Mouse (Mus musculus): Measurements from ENCODE around the gene Slco4a1. TPM values are rescaled to one million over a fixed set of nuclear protein-coding genes. Genes with fewer than 3 reads are reported as not detected.
A peak's percentile ranks its signal among the peaks of the same experiment; 100 is the strongest.

Gene Slco4a1
- polyA plus RNA-seq, 1 experiment from 2014 or later: 1.0 TPM

DNA sequence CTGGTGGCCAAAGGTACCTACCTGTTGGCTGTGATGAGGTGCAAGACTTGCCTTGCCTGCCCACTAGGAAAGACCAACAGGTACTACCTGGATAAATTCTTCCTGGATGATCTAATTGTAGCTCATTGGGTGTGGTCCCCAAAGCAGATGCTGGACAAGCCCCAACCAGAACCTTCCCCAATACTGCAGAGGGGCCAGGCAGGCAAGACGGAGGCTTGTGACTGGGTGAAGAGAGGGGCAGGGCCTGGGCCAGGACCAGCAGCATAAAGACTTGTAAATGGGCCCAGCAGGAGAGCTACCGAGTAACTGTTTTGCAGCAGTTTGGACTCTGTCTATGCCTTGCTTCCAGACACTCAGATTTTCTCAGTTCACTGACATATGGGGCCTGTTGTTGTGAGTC, 1.6 kb downstream of the Slco4a1 start:
- peaks cover 22% of the 10 kb centered on the region; the same call in 1 of the 2 replicates for H3K27me3 ChIP-seq (ENCODE audit: control insufficient read depth, insufficient read depth, low read length)
- no peak overlapping the region for H3K4me2 ChIP-seq (ENCODE audit: low read length)
- 31% methylated on average over 2 of the region's 2 CpGs for WGBS

DNA sequence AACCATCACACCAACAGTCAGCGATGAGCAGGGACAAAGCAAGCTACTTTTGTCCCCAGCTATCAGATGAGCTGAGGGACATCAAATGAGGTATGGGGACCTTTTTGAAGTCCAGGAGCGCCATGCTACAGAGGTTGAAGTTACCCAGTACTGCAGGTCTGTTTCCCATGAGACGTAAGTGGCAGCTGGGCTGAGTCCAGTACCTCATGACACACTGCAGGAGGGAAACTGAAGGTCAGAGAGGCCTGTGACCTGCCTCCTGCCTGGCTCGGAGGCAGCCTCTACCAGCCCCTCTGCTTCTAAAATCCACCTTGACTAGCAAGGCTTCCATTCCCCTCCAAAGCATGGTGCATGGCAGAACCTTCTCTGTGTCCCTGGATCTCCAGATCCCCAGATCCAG, 3.4 kb downstream of the Slco4a1 start:
- Histone ChIP-seq H3K9me3 (ENCODE audit: control insufficient read depth, low read length) (no peaks in the 10 kb centered on the region), H3K27ac (replicated peaks; ENCODE audit: low read depth, low read length) (no peak overlapping the region), H3K27me3 (ENCODE audit: control insufficient read depth, insufficient read depth, low read length) (peaks cover 22% of the 10 kb centered on the region; the same call in 1 of the 2 replicates), H3K4me2 (ENCODE audit: low read length) (no peak overlapping the region), H3K36me3 (ENCODE audit: control insufficient read depth, insufficient read depth, low read length) (no peaks in the 10 kb centered on the region), H3K4me3 (replicated peaks; ENCODE audit: low read depth, low read length) (no peak overlapping the region), H3K4me1 (ENCODE audit: control insufficient read depth, insufficient read depth, low read length) (peaks cover 12% of the 10 kb centered on the region), H3K9ac (replicated peaks; ENCODE audit: low read length) (no peak overlapping the region)
- DNase-seq (no peak), ATAC-seq (ENCODE audit: low FRiP score, low TSS enrichment) (no peak)
- WGBS: 83% methylated on average over 4 of the region's 4 CpGs

More for the DNA sequence above, 1.6 kb downstream of the Slco4a1 start:
- H3K4me3 ChIP-seq (replicated peaks; ENCODE audit: low read depth, low read length): no peak overlapping the region
- no peaks in the 10 kb centered on the region for H3K9me3 ChIP-seq (ENCODE audit: control insufficient read depth, low read length)
- no peaks in the 10 kb centered on the region for H3K36me3 ChIP-seq (ENCODE audit: control insufficient read depth, insufficient read depth, low read length)
- ATAC-seq (ENCODE audit: low FRiP score, low TSS enrichment) (no peak), DNase-seq (no peak)
- no peak overlapping the region for H3K27ac ChIP-seq (replicated peaks; ENCODE audit: low read depth, low read length)
- H3K4me1 ChIP-seq (ENCODE audit: control insufficient read depth, insufficient read depth, low read length): peaks cover 12% of the 10 kb centered on the region
- no peak overlapping the region for H3K9ac ChIP-seq (replicated peaks; ENCODE audit: low read length)

DNA sequence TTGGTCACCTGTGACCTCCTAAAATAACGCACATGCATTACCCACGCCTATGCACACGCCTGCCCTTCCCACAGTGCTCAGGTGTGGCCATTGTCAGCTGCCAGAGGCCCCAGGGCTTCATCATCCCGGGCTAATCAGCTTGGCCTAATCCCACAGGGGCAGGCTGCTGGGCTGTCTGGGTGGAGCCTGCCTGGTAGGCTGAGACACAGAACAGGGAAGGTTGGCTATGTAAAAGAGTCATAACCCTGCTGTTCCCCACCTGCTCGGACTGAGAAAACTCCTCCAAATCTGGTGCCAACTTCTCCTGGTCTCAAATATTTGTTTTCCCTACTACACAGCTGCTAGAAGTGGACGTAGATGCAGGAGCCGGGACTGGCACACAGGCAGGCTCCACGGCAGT, 4.8 kb downstream of the Slco4a1 start:
- Histone ChIP-seq H3K9ac (replicated peaks; ENCODE audit: low read length) (no peak overlapping the region), H3K36me3 (ENCODE audit: control insufficient read depth, insufficient read depth, low read length) (no peaks in the 10 kb centered on the region), H3K4me1 (ENCODE audit: control insufficient read depth, insufficient read depth, low read length) (peaks cover 8% of the 10 kb centered on the region), H3K4me2 (ENCODE audit: low read length) (no peak overlapping the region), H3K27ac (replicated peaks; ENCODE audit: low read depth, low read length) (no peak overlapping the region), H3K27me3 (ENCODE audit: control insufficient read depth, insufficient read depth, low read length) (peaks cover 20% of the 10 kb centered on the region; the same call in 1 of the 2 replicates), H3K4me3 (replicated peaks; ENCODE audit: low read depth, low read length) (no peak overlapping the region), H3K9me3 (ENCODE audit: control insufficient read depth, low read length) (no peaks in the 10 kb centered on the region)
- ATAC-seq (ENCODE audit: low FRiP score, low TSS enrichment) (no peak), DNase-seq (no peak)
- WGBS: 45% methylated on average over 8 of the region's 8 CpGs

DNA sequence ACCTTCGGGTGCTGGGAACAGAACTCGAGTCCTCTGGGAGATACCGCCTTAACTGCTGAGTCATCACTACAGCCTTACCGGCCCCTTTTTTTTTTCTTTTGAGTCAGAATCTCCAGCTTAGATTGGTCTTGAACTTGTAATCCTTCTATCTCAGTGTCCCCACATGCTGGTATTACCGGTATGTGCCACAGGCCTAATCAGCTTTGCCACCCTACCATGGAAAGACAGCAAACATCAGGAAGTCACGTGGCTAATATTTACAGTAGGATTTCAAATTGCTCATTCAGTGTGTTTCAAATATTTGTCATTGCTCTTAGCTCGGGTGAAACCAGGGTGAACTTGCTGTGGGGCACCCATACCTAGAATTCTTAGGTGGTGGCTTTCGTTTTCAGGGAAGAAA, 6.5 kb downstream of the Slco4a1 start:
- no peaks in the 10 kb centered on the region for H3K36me3 ChIP-seq (ENCODE audit: control insufficient read depth, insufficient read depth, low read length)
- no peak overlapping the region for H3K4me3 ChIP-seq (replicated peaks; ENCODE audit: low read depth, low read length)
- ATAC-seq (ENCODE audit: low FRiP score, low TSS enrichment) (no peak), DNase-seq (no peak)
- H3K4me2 ChIP-seq (ENCODE audit: low read length): no peak overlapping the region
- WGBS: 83% methylated on average over 8 of the region's 8 CpGs
- H3K9ac ChIP-seq (replicated peaks; ENCODE audit: low read length): no peak overlapping the region
- 0 out of 2 replicates have a peak, but pooled peaks cover 3% of the 10 kb centered on the region for H3K4me1 ChIP-seq (ENCODE audit: control insufficient read depth, insufficient read depth, low read length)
- no peaks in the 10 kb centered on the region for H3K9me3 ChIP-seq (ENCODE audit: control insufficient read depth, low read length)
- H3K27ac ChIP-seq (replicated peaks; ENCODE audit: low read depth, low read length): no peak overlapping the region
- H3K27me3 ChIP-seq (ENCODE audit: control insufficient read depth, insufficient read depth, low read length): 0 out of 2 replicates have a peak, but pooled peaks cover 3% of the 10 kb centered on the region

DNA sequence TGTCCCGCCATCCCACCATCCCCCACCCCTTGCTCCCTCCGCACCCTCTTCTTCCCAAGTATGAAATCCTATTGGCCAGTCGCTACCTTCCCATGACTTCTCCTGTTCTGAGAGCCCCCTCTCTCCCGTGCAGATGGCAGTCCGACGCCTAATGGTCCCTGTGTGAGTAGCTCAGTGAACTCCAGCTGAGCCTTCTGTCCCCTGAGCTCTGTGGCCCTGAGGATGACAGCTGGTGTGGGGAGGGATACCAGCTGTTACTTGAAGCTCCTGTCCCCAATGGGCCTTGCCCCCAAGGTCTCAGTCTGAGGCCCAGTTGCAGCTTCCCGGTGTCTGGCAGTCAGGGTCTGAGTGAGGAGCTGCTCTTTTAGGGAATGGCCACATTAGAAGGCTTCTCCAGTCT, 10.5 kb downstream of the Slco4a1 start:
- Histone ChIP-seq H3K4me1 (ENCODE audit: control insufficient read depth, insufficient read depth, low read length) (no peaks in the 10 kb centered on the region), H3K27ac (replicated peaks; ENCODE audit: low read depth, low read length) (no peak overlapping the region), H3K27me3 (ENCODE audit: control insufficient read depth, insufficient read depth, low read length) (no peaks in the 10 kb centered on the region), H3K9me3 (ENCODE audit: control insufficient read depth, low read length) (no peaks in the 10 kb centered on the region), H3K4me2 (ENCODE audit: low read length) (no peak overlapping the region), H3K9ac (replicated peaks; ENCODE audit: low read length) (no peak overlapping the region), H3K36me3 (ENCODE audit: control insufficient read depth, insufficient read depth, low read length) (no peaks in the 10 kb centered on the region), H3K4me3 (replicated peaks; ENCODE audit: low read depth, low read length) (no peak overlapping the region)
- ATAC-seq (ENCODE audit: low FRiP score, low TSS enrichment): peak; percentile 59; the same call in 1 of the 2 replicates
- WGBS: 58% methylated on average over 7 of the region's 7 CpGs
- DNase-seq: peak; percentile 18

DNA sequence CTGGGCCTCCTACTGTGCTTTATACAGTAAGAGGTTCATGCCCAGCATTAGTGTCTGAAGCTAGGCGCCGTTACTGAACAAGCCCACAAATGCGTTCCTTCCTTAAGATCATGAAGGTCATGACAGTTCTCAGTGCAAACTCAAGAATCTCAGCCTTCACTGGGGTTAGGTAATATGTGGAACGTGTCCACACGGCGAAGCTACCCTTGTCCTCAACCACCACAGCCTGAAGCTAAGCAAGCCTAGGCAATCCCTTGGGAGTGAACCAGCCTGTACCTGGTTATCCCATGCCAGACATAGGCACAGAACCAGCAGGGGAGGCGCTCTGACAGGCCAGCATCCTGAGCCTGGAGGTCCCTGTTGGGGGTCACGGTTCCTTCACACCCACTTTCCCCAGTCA, 12.8 kb downstream of the Slco4a1 start:
- no peak overlapping the region for H3K4me2 ChIP-seq (ENCODE audit: low read length)
- no peak for DNase-seq
- WGBS: 89% methylated on average over 8 of the region's 8 CpGs
- no peaks in the 10 kb centered on the region for H3K9me3 ChIP-seq (ENCODE audit: control insufficient read depth, low read length)
- no peak overlapping the region for H3K9ac ChIP-seq (replicated peaks; ENCODE audit: low read length)
- no peaks in the 10 kb centered on the region for H3K36me3 ChIP-seq (ENCODE audit: control insufficient read depth, insufficient read depth, low read length)
- H3K4me3 ChIP-seq (replicated peaks; ENCODE audit: low read depth, low read length): no peak overlapping the region
- H3K27ac ChIP-seq (replicated peaks; ENCODE audit: low read depth, low read length): no peak overlapping the region
- H3K27me3 ChIP-seq (ENCODE audit: control insufficient read depth, insufficient read depth, low read length): no peaks in the 10 kb centered on the region
- H3K4me1 ChIP-seq (ENCODE audit: control insufficient read depth, insufficient read depth, low read length): no peaks in the 10 kb centered on the region
- ATAC-seq (ENCODE audit: low FRiP score, low TSS enrichment): no peak

DNA sequence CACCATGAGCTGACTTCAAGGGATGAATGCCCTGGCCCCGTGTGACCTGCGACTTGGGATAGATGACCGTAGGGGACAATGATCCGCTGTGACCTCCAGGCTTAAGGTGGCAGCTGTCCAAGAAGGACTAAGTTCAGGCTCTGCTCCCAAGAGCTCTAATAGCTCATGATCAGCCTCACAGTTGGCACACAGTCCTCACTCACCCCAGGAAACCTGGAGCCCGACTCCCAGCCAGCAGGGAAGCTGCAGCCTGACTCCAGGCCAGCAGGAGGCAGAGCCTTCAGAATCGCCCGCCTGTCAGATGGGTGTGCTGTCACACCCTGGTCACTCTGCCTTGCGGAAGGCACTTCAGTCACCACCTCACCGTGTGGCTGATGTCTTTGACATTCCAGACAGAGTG, 13.7 kb downstream of the Slco4a1 start:
- Histone ChIP-seq H3K9ac (replicated peaks; ENCODE audit: low read length) (no peak overlapping the region), H3K9me3 (ENCODE audit: control insufficient read depth, low read length) (no peaks in the 10 kb centered on the region), H3K4me2 (ENCODE audit: low read length) (no peak overlapping the region), H3K27ac (replicated peaks; ENCODE audit: low read depth, low read length) (no peak overlapping the region), H3K36me3 (ENCODE audit: control insufficient read depth, insufficient read depth, low read length) (no peaks in the 10 kb centered on the region), H3K27me3 (ENCODE audit: control insufficient read depth, insufficient read depth, low read length) (no peaks in the 10 kb centered on the region), H3K4me3 (replicated peaks; ENCODE audit: low read depth, low read length) (no peak overlapping the region), H3K4me1 (ENCODE audit: control insufficient read depth, insufficient read depth, low read length) (no peaks in the 10 kb centered on the region)
- WGBS: 74% methylated on average over 9 of the region's 9 CpGs
- DNase-seq (no peak), ATAC-seq (ENCODE audit: low FRiP score, low TSS enrichment) (no peak)

DNA sequence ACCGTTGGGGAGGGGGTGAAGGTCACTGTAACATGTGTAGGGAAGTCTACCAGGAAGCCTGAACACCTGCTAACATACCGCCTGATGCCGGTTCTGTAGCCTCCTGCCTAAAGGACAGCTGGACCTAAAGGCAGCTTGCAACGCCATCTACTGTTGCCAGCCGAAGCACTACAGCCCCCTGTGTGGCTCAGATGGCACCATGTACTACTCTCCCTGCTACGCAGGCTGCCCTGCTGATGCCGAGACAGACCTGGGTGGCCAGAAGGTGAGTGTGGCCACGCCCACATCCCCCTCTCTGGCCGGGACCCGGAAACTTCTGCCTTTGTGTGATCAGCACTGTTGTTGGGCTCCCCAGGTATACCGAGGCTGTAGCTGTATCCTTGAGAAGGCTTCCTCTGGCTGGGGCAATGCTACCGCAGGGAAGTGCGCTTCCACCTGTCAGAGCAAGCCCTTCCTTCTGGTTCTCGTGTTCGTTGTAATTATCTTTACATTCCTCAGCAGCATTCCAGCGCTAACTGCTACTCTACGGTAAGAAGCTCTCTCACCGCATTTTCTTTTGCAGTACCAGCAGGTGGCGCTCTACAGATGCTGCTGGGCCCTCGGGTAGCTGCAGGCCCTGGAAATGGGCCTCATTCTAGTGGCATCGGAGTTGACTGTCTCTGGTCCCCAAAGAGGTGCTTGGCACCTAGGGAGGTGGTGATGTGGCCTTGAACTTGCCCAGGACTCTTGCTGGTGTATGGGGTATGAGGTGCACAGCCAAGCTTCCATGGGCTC, 16.4 kb downstream of the Slco4a1 start:
- Histone ChIP-seq H3K27ac (replicated peaks; ENCODE audit: low read depth, low read length) (no peak overlapping the region), H3K9ac (replicated peaks; ENCODE audit: low read length) (no peak overlapping the region), H3K36me3 (ENCODE audit: control insufficient read depth, insufficient read depth, low read length) (no peaks in the 10 kb centered on the region), H3K9me3 (ENCODE audit: control insufficient read depth, low read length) (no peaks in the 10 kb centered on the region), H3K4me2 (ENCODE audit: low read length) (no peak overlapping the region), H3K27me3 (ENCODE audit: control insufficient read depth, insufficient read depth, low read length) (no peaks in the 10 kb centered on the region), H3K4me1 (ENCODE audit: control insufficient read depth, insufficient read depth, low read length) (no peaks in the 10 kb centered on the region), H3K4me3 (replicated peaks; ENCODE audit: low read depth, low read length) (no peak overlapping the region)
- 7% methylated on average over 21 of the region's 21 CpGs for WGBS
- peak; percentile 74 for DNase-seq
- peak; percentile 36; the same call in 1 of the 2 replicates for ATAC-seq (ENCODE audit: low FRiP score, low TSS enrichment)

DNA sequence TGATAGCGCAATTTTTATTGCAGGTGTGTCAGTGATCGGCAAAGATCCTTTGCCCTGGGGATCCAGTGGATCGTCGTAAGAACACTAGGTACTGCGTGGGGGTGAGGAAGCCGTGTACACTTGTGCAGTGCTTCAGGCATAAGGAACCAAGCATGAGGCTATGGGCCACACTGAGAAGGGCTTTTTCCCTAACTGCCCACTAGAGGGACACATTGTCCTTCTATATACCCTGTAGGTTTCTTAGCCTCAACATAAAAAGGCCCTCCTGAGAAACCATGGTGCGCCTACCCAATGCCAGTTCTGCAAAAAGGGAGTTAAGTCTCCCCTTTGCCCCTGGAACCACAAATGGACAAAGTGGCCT, 17.0 kb downstream of the Slco4a1 start:
- Histone ChIP-seq H3K27ac (replicated peaks; ENCODE audit: low read depth, low read length) (no peak overlapping the region), H3K4me1 (ENCODE audit: control insufficient read depth, insufficient read depth, low read length) (no peaks in the 10 kb centered on the region), H3K27me3 (ENCODE audit: control insufficient read depth, insufficient read depth, low read length) (no peaks in the 10 kb centered on the region), H3K9ac (replicated peaks; ENCODE audit: low read length) (no peak overlapping the region), H3K4me3 (replicated peaks; ENCODE audit: low read depth, low read length) (no peak overlapping the region), H3K4me2 (ENCODE audit: low read length) (no peak overlapping the region), H3K36me3 (ENCODE audit: control insufficient read depth, insufficient read depth, low read length) (no peaks in the 10 kb centered on the region), H3K9me3 (ENCODE audit: control insufficient read depth, low read length) (no peaks in the 10 kb centered on the region)
- DNase-seq: peak; percentile 91
- ATAC-seq (ENCODE audit: low FRiP score, low TSS enrichment): peak; percentile 80
- WGBS: 30% methylated on average over 7 of the region's 7 CpGs
